Mouse (Mus musculus): Measurements from ENCODE around the gene Tprn.

- TF ChIP-seq CTCF (IDR thresholded peaks at IDR 0.05; ENCODE audit: low read depth, low read length) (no peak), POLR2A (IDR thresholded peaks at IDR 0.05; ENCODE audit: borderline replicate concordance, low read depth, low read length) (no peak)
These were observed 548 bp upstream of the Tprn start for GRCm38 (mm10) chr2:25261870-25262269.
